Comparison of ENCODE assay signal across 16 mouse cellular contexts in genomic region chr4:95861074-95861473, GRCm38 (mm10).
DNase-seq lines count a peak whose midpoint lies in the region; ATAC-seq lines count a peak whose summit lies in the region.
"Had no signal": no experiment of that assay in that cellular context is flagged by ENCODE, and none has a peak within 500 bp of the region (broad histone marks: within the 10 kb centered on the region; RNA-seq: fewer than 3 reads in every experiment).

No protein-coding gene starts in this region.

- peak; percentile 46 for DNase-seq in embryonic facial prominence, embryonic 11.5 days (ENCODE audit: low spot score)
- DNase-seq in embryonic facial prominence, embryonic 10.5 days (ENCODE audit: low spot score), result no peak
- no peak for DNase-seq in kidney, postnatal 4 days
- DNase-seq in NIH3T3 (ENCODE audit: low read depth), result peak; percentile 48
- DNase-seq in thymus, postnatal 4 days, result no peak
- no peak for DNase-seq in left cerebral cortex, postnatal 4 days
- DNase-seq: cerebellum, postnatal 14 days; heart, postnatal 14 days; midbrain, embryonic 14.5 days; right cerebral cortex, postnatal 4 days had no signal

- H3K27ac ChIP-seq in embryonic facial prominence, embryonic 11.5 days (replicated peaks; ENCODE audit: low read depth, low read length), result no peak overlapping the region
- no peak overlapping the region for H3K27ac ChIP-seq in embryonic facial prominence, embryonic 10.5 days (replicated peaks)
- H3K27ac ChIP-seq in kidney, embryonic 14.5 days (ENCODE audit: low read depth, low read length), result no peak overlapping the region
- no peak overlapping the region for H3K27ac ChIP-seq in limb, embryonic 13.5 days
- H3K27ac ChIP-seq: heart, adult 2 months; liver, embryonic 12.5 days; macrophage had no signal

- no peak for ATAC-seq in embryonic facial prominence, embryonic 11.5 days (replicated peaks; ENCODE audit: insufficient number of reproducible peaks, low FRiP score, low TSS enrichment, low read depth)
- ATAC-seq in kidney, embryonic 14.5 days (ENCODE audit: low FRiP score, low TSS enrichment), result peak; percentile 87
- ATAC-seq in limb, embryonic 13.5 days (ENCODE audit: low FRiP score, low read depth), result peak; percentile 46; the same call in 1 of the 2 replicates
- ATAC-seq: hindbrain, embryonic 16.5 days; liver, embryonic 12.5 days had no signal

- no peaks in the 10 kb centered on the region for H3K36me3 ChIP-seq in embryonic facial prominence, embryonic 11.5 days (replicated peaks; ENCODE audit: control insufficient read depth, insufficient read depth, low read depth, low read length)
- no peaks in the 10 kb centered on the region for H3K36me3 ChIP-seq in embryonic facial prominence, embryonic 10.5 days (replicated peaks)
- no peaks in the 10 kb centered on the region for H3K36me3 ChIP-seq in kidney, embryonic 14.5 days (ENCODE audit: control insufficient read depth, insufficient read depth, low read length)
- no peaks in the 10 kb centered on the region for H3K36me3 ChIP-seq in limb, embryonic 13.5 days
- H3K36me3 ChIP-seq: liver, embryonic 12.5 days had no signal

- intact Hi-C loops in left cerebral cortex, postnatal 4 days (cut with DNase I), result loop anchor here (10.0 kb wide), 1 partner anchor 306 kb away; the partner anchor contains the start of gene Fggy

- H3K4me2 ChIP-seq in embryonic facial prominence, embryonic 11.5 days (ENCODE audit: low read depth, low read length), result no peak overlapping the region
- H3K4me2 ChIP-seq in kidney, embryonic 14.5 days (replicated peaks; ENCODE audit: low read depth, low read length), result no peak overlapping the region
- no peak overlapping the region for H3K4me2 ChIP-seq in limb, embryonic 13.5 days (replicated peaks)
- H3K4me2 ChIP-seq: liver, embryonic 12.5 days had no signal

- WGBS in embryonic facial prominence, embryonic 11.5 days, result 18% methylated on average over 4 of the region's 4 CpGs
- 23% methylated on average over 4 of the region's 4 CpGs for WGBS in embryonic facial prominence, embryonic 10.5 days
- 29% methylated on average over 4 of the region's 4 CpGs for whole genome bisulfite sequencing in kidney, embryonic 14.5 days
- WGBS in limb, embryonic 13.5 days, result 23% methylated on average over 4 of the region's 4 CpGs

- no peak overlapping the region for H3K9ac ChIP-seq in embryonic facial prominence, embryonic 11.5 days (replicated peaks; ENCODE audit: low read length)
- H3K9ac ChIP-seq in kidney, embryonic 14.5 days (ENCODE audit: low read depth, low read length), result no peak overlapping the region
- H3K9ac ChIP-seq in limb, embryonic 13.5 days, result no peak overlapping the region
- H3K9ac ChIP-seq: liver, embryonic 12.5 days had no signal

- no peak overlapping the region for H3K4me3 ChIP-seq in embryonic facial prominence, embryonic 11.5 days (ENCODE audit: low read depth, low read length)
- H3K4me3 ChIP-seq in embryonic facial prominence, embryonic 10.5 days, result no peak overlapping the region
- H3K4me3 ChIP-seq in kidney, embryonic 14.5 days (ENCODE audit: low read length), result no peak overlapping the region
- no peak overlapping the region for H3K4me3 ChIP-seq in limb, embryonic 13.5 days
- H3K4me3 ChIP-seq: heart, adult 2 months; liver, embryonic 12.5 days had no signal

- H3K4me1 ChIP-seq in embryonic facial prominence, embryonic 11.5 days (ENCODE audit: control insufficient read depth, insufficient read depth, low read length), result no peaks in the 10 kb centered on the region
- H3K4me1 ChIP-seq in embryonic facial prominence, embryonic 10.5 days, result peaks cover 31% of the 10 kb centered on the region
- peaks cover 19% of the 10 kb centered on the region; the same call in 1 of the 2 replicates for H3K4me1 ChIP-seq in kidney, embryonic 14.5 days (ENCODE audit: control insufficient read depth, insufficient read depth, low read length)
- peaks cover 35% of the 10 kb centered on the region for H3K4me1 ChIP-seq in limb, embryonic 13.5 days
- H3K4me1 ChIP-seq: liver, embryonic 12.5 days had no signal

- H3K9me3 ChIP-seq in embryonic facial prominence, embryonic 11.5 days (replicated peaks; ENCODE audit: control insufficient read depth, low read length), result no peaks in the 10 kb centered on the region
- H3K9me3 ChIP-seq in embryonic facial prominence, embryonic 10.5 days, result no peaks in the 10 kb centered on the region
- H3K9me3 ChIP-seq in kidney, embryonic 14.5 days (ENCODE audit: control insufficient read depth, low read length), result no peaks in the 10 kb centered on the region
- H3K9me3 ChIP-seq in limb, embryonic 13.5 days, result no peaks in the 10 kb centered on the region
- H3K9me3 ChIP-seq: liver, embryonic 12.5 days had no signal

- H3K27me3 ChIP-seq in embryonic facial prominence, embryonic 11.5 days (ENCODE audit: control insufficient read depth, insufficient read depth, low read length), result no peaks in the 10 kb centered on the region
- H3K27me3 ChIP-seq in embryonic facial prominence, embryonic 10.5 days (replicated peaks; ENCODE audit: low read depth, poor library complexity, severe bottlenecking), result no peaks in the 10 kb centered on the region
- no peaks in the 10 kb centered on the region for H3K27me3 ChIP-seq in kidney, embryonic 14.5 days (ENCODE audit: control insufficient read depth, insufficient read depth, low read length)
- no peaks in the 10 kb centered on the region for H3K27me3 ChIP-seq in limb, embryonic 13.5 days
- H3K27me3 ChIP-seq: liver, embryonic 12.5 days had no signal

Comparison
In these comparisons a context has a peak if more than half of its experiments do, and no peak if none do; other contexts are left out.
1. DNase-seq: peak in embryonic facial prominence, embryonic 11.5 days (single experiment) and NIH3T3 (single experiment); none in embryonic facial prominence, embryonic 10.5 days (single experiment), kidney, postnatal 4 days (0 of 2), thymus, postnatal 4 days (single experiment) and left cerebral cortex, postnatal 4 days (single experiment).